Mouse (Mus musculus) bone marrow, adult 2 months (tissue): Measurements from ENCODE around the gene Msmb. TPM values are rescaled to one million over a fixed set of nuclear protein-coding genes. Genes with fewer than 3 reads are reported as not detected.
"Not testable (repeated sequence)": the region's sequence is repeated elsewhere in the genome, so short reads cannot be mapped to it uniquely, and the experiment has no call there.

ENCODE experiments used
- H3K27ac ChIP-seq: fragments of 200-500 bp; 2 replicates; pipeline ENCODE4 v1.5.1; 2012; ENCODE audit warnings: low read depth, mild to moderate bottlenecking, control low read depth, inconsistent platforms, low read length; ENCODE audit not compliant: control insufficient read depth, poor library complexity, insufficient read depth
- H3K4me1 ChIP-seq: fragments of 200-500 bp; 2 replicates; pipeline ENCODE4 v1.6.1; 2011; ENCODE audit warnings: low read length; ENCODE audit not compliant: control insufficient read depth, insufficient read depth
- H3K4me3 ChIP-seq: fragments of 200-500 bp; replicated peaks from 2 replicates; pipeline ENCODE3; 2011; ENCODE audit warnings: mild to moderate bottlenecking, low read depth, low read length, control low read depth; ENCODE audit not compliant: control insufficient read depth
- CTCF ChIP-seq: fragments of 200-500 bp; IDR thresholded peaks from 2 replicates; pipeline ENCODE4 v1.5.1; 2011; ENCODE audit warnings: low read length, control low read depth; ENCODE audit not compliant: control insufficient read depth, insufficient read depth
- POLR2A ChIP-seq: fragments of 200-500 bp; IDR thresholded peaks from 2 replicates; pipeline ENCODE4 v1.6.1; 2011; ENCODE audit warnings: low read depth, mild to moderate bottlenecking, control low read depth, low read length, borderline replicate concordance; ENCODE audit not compliant: control insufficient read depth
- WGBS: fragments of 180-500 bp; shearing (Covaris S2); methylation state at CpG from one replicate; pipeline ENCODE4 v1.1.7; 2018; 5-methylcytosine and 5-hydroxymethylcytosine counted together
- polyA plus RNA-seq: library from polyadenylated mRNA; stranded (reverse); fragments of >200 nt; gene quantifications from 2 replicates; pipeline ENCODE4 v1.2.4, GENCODE M21; 2011; ENCODE audit warnings: low replicate concordance; ENCODE audit not compliant: missing spikeins, insufficient read depth, insufficient read length

The Msmb gene
- polyA plus RNA-seq, 1 experiment, result not detected

GRCm38 (mm10) chr14:32106911-32107310 is 34.9 kb upstream of the Msmb start:
- Histone ChIP-seq H3K27ac (no peak overlapping the region), H3K4me3 (no peak overlapping the region), H3K4me1 (no peaks in the 10 kb centered on the region; the same call in 1 of the 2 replicates)
- WGBS, result 79% methylated on average over 4 of the region's 4 CpGs
- TF ChIP-seq CTCF (no peak), POLR2A (no peak)

- not testable (repeated sequence) for H3K4me3 ChIP-seq, H3K4me1 ChIP-seq, H3K27ac ChIP-seq
- 85% methylated on average over 10 of the region's 10 CpGs for WGBS
These were observed 29.7 kb upstream of the Msmb start for GRCm38 (mm10) chr14:32112124-32112523.

GRCm38 (mm10) chr14:32120940-32121919 is 20.6 kb upstream of the Msmb start:
- no peaks in the 10 kb centered on the region for H3K4me1 ChIP-seq
- H3K27ac ChIP-seq, result no peak overlapping the region
- 75% methylated on average over 11 of the region's 11 CpGs for WGBS
- H3K4me3 ChIP-seq, result no peak overlapping the region
- no peak for TF ChIP-seq CTCF
- TF ChIP-seq POLR2A, result no peak

GRCm38 (mm10) chr14:32121920-32122315 is 19.9 kb upstream of the Msmb start:
- TF ChIP-seq CTCF (peak; percentile 85), POLR2A (no peak)
- no peak overlapping the region for H3K4me3 ChIP-seq
- no peaks in the 10 kb centered on the region; the same call in 1 of the 2 replicates for H3K4me1 ChIP-seq
- 2% methylated on average over 2 of the region's 2 CpGs for WGBS
- no peak overlapping the region for H3K27ac ChIP-seq

GRCm38 (mm10) chr14:32124261-32124660 is 17.6 kb upstream of the Msmb start:
- Histone ChIP-seq H3K4me3 (no peak overlapping the region), H3K4me1 (no peaks in the 10 kb centered on the region; the same call in 1 of the 2 replicates), H3K27ac (no peak overlapping the region)
- WGBS, result 79% methylated on average over 3 of the region's 3 CpGs
- no peak for TF ChIP-seq POLR2A
- no peak for TF ChIP-seq CTCF

- not testable (repeated sequence) for H3K4me3 ChIP-seq, H3K4me1 ChIP-seq, H3K27ac ChIP-seq
- 75% methylated on average over 5 of the region's 5 CpGs for WGBS
These were observed 16.6 kb upstream of the Msmb start for GRCm38 (mm10) chr14:32125256-32125655.

GRCm38 (mm10) chr14:32128409-32128808 is 13.4 kb upstream of the Msmb start:
- TF ChIP-seq POLR2A (no peak), CTCF (0 out of 2 replicates have a peak, but pooled peaks have one; percentile 12)
- H3K4me1 ChIP-seq, result no peaks in the 10 kb centered on the region; the same call in none of the 2 replicates
- 53% methylated on average over 5 of the region's 5 CpGs for WGBS

GRCm38 (mm10) chr14:32131836-32132235 is 10.0 kb upstream of the Msmb start:
- no peak for TF ChIP-seq CTCF
- no peak for TF ChIP-seq POLR2A
- no peak overlapping the region for H3K27ac ChIP-seq

More at GRCm38 (mm10) chr14:32128409-32128808, 13.4 kb upstream of the Msmb start:
- Histone ChIP-seq H3K4me3 (no peak overlapping the region), H3K27ac (no peak overlapping the region)

More at GRCm38 (mm10) chr14:32131836-32132235, 10.0 kb upstream of the Msmb start:
- no peak overlapping the region for H3K4me3 ChIP-seq
- peaks cover 2% of the 10 kb centered on the region for H3K4me1 ChIP-seq
- WGBS, result 15% methylated on average over 4 of the region's 4 CpGs
